Mouse (Mus musculus): ENCODE measurements around the gene Egfl8.

Egfl8 gene

GRCm38 (mm10) chr17:34597566-34598095 lies 18.1 kb downstream of the Egfl8 start, which contains the start of gene Ager:
Gene Ager, plus strand, starts transcription at chr17:34597862.
- DNase-seq (ENCODE audit: low spot score in 2 of 2): no peak

DNA sequence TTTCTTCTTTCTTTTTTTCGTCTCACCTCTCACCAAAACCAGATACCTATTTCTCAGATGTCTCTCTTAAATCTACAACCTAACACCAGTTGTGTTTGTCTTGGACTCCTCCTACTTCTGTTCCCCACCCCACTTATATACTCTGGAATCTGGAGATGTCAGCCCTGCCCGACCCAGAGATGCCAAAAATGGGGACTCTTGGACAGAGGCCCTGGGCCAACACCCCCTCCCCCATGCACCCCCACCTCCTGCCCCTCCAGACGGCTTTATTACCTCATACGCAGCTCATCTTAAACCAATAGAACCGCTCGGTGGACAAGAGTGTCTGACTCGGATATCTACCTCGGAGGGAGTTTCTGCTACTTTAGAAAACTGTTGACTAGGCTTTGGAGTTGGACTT lies 19.7 kb downstream of the Egfl8 start:
- DNase-seq (ENCODE audit: low spot score in 2 of 2): no peak

DNA sequence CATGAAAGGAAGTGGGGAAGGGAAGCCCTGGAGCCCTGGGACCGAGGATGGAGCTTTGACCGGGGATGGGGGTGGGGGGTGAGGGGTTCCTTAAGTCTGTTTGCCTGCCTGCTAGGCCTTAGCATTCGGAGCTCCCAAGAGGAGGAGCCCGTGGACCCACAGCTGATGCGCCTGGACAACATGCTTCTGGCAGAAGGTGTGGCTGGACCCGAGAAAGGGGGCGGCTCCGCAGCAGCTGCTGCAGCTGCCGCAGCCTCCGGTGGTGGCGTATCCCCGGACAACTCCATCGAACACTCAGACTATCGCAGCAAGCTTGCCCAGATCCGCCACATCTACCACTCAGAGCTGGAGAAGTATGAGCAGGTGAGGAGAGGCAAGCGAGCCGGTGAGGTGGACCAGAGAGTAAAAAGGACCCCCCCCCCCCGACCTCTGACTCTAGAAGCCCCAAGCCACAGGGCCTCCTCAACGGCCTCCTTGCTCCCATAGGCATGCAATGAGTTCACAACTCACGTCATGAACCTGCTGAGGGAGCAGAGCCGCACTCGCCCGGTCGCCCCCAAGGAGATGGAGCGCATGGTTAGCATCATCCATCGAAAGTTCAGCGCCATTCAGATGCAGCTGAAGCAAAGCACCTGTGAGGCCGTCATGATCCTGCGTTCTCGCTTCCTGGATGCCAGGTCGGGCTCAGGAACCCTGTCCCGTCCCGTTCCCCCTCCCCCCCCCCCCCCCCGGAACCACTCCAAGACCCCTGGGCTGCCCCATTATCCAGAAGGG lies 21.8 kb downstream of the Egfl8 start:
- DNase-seq (ENCODE audit: low spot score in 2 of 2): no peak

DNA sequence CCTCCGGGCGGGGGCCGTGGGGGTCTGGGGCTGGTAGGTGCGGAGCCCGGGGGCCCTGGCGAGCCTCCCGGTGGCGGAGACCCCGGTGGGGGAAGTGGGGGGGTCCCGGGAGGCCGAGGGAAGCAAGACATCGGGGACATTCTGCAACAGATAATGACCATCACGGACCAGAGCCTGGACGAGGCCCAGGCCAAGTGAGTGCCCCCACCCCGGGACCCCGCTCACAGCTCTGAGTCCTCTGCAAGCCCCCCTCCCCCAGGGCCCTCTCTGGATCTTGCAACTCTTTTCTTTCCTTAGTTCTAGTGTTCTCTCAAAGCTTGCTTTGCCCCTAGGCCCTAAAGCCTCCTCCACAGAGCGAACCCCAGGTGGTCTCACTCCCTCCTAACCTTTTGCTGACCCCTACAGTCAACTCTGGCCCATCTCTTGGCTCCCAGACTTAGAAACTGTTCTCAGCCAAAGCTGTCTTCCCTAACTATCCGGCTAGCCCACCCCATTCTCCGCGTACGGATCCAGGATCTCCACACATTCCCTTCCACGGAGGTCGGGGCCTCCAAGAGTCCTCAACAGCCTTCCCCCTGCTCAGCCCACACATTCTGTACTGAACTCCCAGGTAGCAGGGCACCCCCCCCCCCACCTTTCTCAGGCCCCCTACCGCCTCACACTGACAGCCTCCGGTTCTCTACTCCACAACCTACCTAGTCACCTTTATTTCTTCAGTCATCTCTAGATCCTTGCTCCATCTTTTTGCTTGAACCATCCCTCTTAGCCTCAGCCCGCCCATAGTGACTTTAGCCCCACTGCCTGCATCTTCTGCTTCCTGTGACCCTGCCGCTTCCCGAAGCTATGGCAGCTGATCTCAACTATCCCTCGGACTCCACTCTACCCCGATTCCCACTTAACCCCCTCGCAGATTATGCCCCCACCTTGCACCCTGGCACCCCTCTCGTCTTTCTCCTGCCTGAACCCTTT lies 22.9 kb downstream of the Egfl8 start:
- no peak for DNase-seq (ENCODE audit: low spot score in 2 of 2)

DNA sequence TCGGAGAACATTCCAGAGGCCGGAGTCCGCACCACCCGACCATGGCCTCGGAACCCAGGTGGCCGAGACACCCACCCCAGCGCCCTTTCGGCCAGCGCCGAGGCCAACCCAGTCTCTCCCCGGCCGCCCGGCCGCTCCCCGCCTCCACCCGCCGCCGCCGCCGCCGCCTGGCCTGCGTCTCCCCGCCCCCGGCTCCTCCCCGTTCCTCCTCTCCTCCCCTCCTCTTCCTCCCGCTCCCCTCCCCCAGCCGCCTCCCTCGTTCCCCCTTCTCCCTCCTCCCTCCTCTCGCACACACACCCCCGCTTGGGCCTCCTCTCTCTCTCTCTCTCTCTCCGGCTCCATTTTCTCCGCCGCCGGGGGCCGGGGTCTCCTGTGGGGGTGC lies 23.8 kb downstream of the Egfl8 start:
- peak; percentile 73 for DNase-seq (ENCODE audit: low spot score in 2 of 2)

DNA sequence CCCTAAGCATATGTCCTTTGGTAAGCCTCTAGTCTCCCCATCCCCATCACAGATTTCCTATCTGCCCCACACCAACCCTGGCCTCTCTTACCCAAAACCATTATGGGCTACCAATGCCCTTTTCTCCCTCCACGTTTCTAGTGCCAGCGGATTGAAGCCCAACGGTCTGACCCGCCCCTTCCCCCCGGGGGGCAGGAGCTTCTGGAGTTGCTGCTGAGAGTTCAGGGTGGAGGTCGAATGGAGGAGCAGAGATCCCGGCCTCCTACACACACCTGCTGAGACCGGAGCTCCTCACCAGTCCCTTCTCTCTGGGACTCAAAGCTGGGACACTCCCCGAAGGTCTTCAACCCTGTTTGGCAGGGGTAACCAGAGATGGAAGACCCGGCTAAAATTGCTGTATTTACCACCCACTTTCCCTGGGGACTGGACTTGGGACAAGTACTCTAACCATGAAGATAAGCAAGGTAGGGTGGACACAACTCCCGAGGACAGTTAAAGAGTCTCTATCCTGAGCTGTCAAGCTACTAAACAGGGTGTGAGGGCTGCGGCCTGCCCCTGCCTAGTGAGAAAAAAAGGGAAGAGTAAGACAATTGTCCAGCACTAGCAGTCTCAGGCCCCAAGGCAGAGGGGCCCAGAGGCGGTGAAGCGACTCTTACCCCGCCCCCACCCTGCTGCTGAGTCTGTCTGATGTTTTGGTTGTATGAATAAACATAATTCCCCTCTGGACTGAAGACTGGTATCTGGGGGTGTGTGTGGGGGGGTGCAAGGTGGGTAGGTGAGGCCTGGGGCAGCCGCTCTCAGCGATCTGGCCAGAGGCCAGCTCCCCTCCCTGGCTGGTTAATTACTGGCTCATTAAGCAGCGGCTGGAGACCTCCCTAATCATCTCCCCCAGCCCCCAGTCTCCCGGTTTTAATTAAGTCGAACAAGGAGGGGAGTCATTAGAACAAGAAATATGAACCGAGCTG lies 24.5 kb downstream of the Egfl8 start, which contains the start of gene Pbx2:
Gene Pbx2, plus strand, starts transcription at position 238 of the 965 bp plus-strand sequence.
- DNase-seq (ENCODE audit: low spot score in 2 of 2): no peak

DNA sequence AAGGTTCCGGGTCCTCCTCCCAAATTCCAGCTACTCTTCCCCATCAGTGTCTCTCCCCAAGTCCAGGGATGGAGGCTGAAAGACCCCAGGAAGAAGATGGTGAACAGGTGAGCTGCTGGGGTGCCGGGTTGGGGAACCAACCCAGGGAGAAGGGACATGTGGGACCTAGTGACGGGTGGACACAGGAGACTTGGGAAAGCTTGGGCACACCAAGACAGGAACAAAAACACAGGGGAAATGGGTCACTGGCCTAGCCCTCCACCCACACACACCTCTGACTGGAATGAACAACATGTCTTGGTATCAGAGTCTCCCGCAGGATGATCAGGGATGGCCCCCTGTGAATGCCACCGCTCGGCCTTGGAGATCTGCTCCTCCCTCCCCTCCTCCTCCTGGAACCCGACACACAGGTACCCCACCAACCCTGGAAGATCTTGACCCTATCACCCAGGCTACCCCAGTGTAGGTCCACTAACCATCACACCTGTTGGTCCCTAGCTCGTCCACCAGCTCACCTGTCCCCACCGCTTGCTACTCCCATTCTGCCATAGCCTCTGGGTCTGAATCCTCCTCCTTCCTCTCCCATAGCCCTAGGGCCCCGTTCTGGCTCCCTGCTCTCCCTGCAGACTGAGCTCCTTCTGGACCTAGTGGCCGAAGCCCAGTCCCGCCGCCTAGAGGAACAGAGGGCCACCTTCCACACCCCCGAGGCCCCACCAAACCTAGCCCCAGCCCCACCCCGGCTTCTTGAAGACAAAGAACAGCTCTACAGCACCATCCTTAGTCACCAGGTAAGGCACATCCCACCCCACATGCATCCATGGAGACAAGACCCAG lies 25.4 kb downstream of the Egfl8 start:
- DNase-seq (ENCODE audit: low spot score in 2 of 2): no peak

GRCm38 (mm10) chr17:34589681-34590101 lies 26.1 kb downstream of the Egfl8 start, which contains the start of gene Gpsm3:
Gene Gpsm3, plus strand, starts transcription at chr17:34589806.
- DNase-seq (ENCODE audit: low spot score in 2 of 2): no peak

DNA sequence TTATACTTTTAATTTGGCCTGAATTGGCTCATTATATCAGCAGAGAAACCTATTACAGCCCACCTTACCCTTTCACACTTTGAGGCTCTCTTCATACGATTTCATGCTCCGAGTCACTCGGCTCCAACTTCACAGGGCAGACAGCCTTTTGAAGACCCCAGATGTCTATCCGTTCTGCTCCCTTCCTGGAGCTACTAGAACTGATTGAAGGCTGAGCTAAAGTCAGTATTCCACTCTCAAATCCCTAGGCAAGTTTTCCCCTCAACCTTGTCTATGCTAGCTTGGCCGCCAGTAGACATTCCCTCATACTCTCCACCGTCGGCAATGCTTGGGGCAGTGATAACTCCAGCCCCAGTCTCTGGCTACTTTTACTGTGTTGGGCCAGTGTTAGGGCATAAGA lies 26.6 kb downstream of the Egfl8 start:
- no peak for DNase-seq (ENCODE audit: low spot score in 2 of 2)

DNA sequence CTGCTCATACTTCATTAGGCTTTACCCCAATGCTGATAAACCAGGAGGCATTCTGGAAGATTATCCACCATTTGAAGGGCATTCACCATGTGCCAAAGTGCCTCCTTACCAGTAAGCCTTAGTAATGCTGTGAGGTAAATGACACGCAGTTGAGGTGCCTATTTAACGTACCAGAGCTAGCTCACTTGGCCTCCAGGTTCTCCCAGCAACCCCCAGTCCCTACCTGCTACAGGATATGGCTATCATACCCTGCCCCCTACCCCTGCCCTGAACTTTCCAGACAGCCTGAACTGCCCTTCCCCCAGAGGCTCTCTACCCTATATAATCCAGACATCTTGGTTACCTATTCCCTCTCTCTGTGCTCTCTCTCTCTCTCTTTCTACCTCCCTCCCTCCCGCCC lies 27.0 kb downstream of the Egfl8 start:
- no peak for DNase-seq (ENCODE audit: low spot score in 2 of 2)

GRCm38 (mm10) chr17:34587814-34588213 lies 28.0 kb downstream of the Egfl8 start:
- DNase-seq (ENCODE audit: low spot score in 2 of 2): no peak

- peak; percentile 94 to 99 for DNase-seq (ENCODE audit: low spot score in 2 of 2)
Measured at GRCm38 (mm10) chr17:34587423-34587811, 28.4 kb downstream of the Egfl8 start.

DNA sequence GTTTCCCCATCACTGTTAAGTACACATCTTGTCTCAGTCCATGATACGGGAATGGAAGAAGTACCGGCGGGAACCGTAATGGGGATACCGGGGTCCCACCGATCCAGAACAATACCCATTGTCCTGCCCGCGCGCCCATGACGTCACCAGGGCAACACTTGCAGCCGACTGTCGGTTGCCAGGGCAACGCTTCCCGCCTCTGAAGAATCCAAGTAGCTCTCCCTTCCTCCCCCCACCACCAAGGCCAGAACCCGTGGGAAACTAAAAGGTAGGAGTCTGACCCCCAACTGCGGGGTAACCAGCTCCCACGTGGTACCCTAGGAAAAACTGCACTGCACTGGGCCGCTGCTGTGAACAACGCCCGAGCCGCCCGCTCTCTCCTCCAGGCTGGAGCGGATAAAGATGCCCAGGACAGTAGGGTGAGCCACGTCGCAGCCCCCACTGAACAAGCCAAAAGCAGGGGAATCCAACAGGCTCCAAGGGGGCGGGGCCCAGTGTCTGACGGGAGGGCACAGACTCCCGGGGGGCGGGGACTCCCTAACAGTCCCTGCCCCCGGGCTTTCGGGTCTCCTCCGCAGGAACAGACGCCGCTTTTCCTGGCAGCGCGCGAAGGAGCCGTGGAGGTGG lies 28.9 kb downstream of the Egfl8 start:
- peak; percentile 89 to 92 for DNase-seq (ENCODE audit: low spot score in 2 of 2)

DNA sequence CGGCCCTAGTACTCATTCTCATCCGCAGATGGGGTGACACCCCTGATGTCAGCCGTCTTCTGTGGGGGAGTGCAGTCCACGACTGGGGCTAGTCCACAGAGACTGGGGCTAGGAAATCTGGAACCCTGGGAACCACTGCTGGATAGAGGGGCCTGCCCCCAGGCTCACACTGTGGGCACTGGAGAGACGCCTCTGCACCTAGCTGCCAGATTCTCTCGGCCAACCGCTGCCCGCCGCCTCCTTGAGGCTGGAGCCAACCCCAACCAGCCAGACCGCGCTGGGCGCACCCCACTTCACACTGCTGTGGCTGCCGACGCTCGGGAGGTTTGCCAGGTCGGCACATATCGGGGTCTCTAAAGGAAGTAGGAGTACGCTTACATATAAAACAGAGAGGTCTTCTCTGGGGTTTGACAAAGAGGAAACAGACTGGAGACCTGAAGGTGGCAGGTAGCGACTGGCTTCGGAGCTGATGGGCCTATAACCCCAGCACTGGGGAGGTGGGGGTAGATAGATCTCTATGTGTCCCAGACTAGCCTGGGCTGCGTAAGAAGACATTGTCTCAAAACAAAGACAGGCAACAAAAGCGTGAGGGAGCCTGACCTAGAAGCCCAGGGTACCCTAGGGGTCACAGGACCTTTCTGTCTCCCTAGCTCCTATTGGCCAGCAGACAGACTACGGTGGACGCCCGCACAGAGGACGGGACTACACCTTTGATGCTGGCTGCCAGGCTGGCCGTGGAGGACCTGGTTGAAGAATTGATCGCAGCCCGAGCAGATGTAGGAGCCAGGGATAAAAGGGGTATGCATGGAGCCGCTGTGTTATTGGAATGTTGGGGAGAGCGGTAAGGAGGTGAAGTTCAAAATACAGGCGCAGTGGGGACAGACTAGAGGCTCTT lies 29.6 kb downstream of the Egfl8 start:
- no peak for DNase-seq (ENCODE audit: low spot score in 2 of 2)

GRCm38 (mm10) chr17:34585121-34585520 lies 30.6 kb downstream of the Egfl8 start:
- DNase-seq (ENCODE audit: low spot score in 2 of 2): no peak

GRCm38 (mm10) chr17:34583819-34584218 lies 32.0 kb downstream of the Egfl8 start:
- no peak for DNase-seq (ENCODE audit: low spot score in 2 of 2)

DNA sequence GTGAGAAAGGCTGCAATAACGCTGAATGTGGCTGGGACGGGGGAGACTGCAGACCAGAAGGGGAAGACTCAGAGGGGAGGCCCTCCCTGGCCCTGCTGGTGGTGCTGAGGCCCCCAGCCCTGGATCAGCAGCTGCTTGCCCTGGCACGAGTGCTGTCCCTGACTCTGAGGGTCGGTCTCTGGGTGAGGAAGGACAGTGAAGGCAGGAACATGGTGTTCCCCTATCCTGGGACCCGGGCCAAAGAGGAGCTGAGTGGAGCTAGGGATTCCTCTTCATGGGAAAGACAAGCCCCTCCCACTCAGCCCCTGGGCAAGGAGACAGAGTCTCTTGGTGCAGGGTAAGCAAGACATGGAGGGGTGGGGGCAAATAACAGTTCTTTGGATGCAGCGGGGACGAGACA lies 32.4 kb downstream of the Egfl8 start:
- DNase-seq (ENCODE audit: low spot score in 2 of 2): no peak

DNA sequence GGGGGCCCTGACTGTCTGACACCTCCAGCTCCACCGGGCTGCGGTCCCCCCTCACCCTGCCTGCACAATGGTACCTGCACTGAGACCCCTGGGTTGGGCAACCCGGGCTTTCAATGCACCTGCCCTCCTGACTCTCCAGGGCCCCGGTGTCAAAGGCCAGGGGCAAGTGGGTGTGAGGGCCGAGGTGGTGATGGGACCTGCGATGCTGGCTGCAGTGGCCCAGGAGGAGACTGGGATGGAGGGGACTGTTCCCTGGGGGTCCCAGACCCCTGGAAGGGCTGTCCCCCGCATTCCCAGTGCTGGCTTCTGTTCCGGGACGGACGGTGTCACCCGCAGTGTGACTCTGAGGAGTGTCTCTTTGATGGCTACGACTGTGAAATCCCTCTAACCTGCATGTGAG lies 33.2 kb downstream of the Egfl8 start:
- DNase-seq (ENCODE audit: low spot score in 2 of 2): no peak

DNA sequence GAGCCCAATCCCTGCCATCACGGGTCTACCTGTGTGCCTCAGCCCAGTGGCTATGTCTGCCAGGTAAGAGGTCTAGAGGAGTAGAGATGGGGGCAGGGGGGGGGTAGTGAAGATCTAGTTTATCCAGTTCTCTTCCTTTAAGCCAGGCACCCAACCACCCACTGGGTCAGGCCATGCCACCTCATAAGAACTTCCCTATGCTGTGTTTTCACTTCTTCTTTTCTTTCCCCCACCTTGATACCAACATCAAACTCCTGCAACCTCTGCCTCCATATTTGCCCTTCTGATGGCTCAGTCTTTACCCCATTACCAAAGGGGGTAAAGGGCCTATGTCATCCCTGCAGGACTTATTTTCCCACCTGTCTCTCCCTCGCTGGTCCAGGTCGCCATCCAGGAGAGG lies 37.7 kb downstream of the Egfl8 start:
- DNase-seq (ENCODE audit: low spot score in 2 of 2): no peak

Measured in right cerebral cortex, adult 2 months (tissue).